Mouse (Mus musculus) thymus, adult 2 months (tissue): Measurements from ENCODE around the gene Klhdc8a.

Experiments
- CTCF ChIP-seq: fragments of 200-500 bp; IDR thresholded peaks from 2 replicates; pipeline ENCODE4 v1.5.1; 2012; ENCODE audit warnings: mild to moderate bottlenecking, control low read depth, low read length, moderate library complexity, borderline replicate concordance; ENCODE audit not compliant: control insufficient read depth, poor library complexity, insufficient read depth; ENCODE audit errors: extremely low read depth
- POLR2A ChIP-seq: fragments of 200-500 bp; IDR thresholded peaks from 2 replicates; pipeline ENCODE4 v1.6.1; 2012; ENCODE audit warnings: mild to moderate bottlenecking, low read length, control low read depth, moderate library complexity; ENCODE audit not compliant: control insufficient read depth, poor library complexity, insufficient read depth; ENCODE audit errors: extremely low read depth

GRCm38 (mm10) chr1:132326777-132327176 is 28.4 kb downstream of the Klhdc8a start:
- TF ChIP-seq CTCF = no peak
- no peak for TF ChIP-seq POLR2A
